Mouse (Mus musculus) retina, postnatal 7 days (tissue): Measurements from ENCODE around the gene Nup93.

ENCODE experiments used
- DNase-seq: peaks from one replicate; pipeline ENCODE4 v3.0.0-alpha.2; 2012; ENCODE audit warnings: low read depth, low spot score

Gene Nup93

DNA sequence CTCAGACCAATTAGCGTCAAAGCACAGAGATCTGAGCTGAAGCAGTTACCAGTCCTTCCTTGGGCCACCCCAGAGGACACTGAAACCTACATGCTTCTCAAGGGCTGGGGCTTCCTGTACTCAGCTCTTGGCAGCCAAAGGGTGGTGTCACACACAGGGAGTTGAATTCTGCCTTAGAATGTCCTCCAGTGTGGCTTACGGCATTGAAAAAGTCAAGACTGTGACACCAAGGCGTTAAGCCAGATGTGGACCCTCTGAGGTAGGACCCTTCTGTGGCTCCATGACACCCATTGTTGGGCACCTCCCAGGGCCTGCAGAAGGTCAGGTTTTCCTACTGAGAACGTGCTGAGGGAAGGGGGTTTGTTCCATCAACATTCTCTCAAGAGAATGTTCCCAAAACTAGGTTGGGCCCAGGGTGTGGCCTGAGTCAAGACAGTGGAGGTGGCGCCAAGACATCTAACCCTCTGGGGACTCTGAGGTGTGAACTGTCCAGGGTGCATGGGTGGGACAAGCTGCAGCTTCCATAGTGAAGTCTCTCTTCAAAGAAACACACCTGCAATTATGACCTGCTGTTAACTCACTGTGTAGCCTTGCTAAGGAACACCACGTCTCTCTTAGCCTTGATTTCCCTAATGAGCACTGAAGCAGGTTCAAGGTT, 147.5 kb downstream of the Nup93 start:
- no peak for DNase-seq

- DNase-seq: no peak
These were observed 148.4 kb downstream of the Nup93 start for GRCm38 (mm10) chr8:94362607-94363239.

- no peak for DNase-seq
These were observed 148.9 kb downstream of the Nup93 start for GRCm38 (mm10) chr8:94363288-94363688.

- no peak for DNase-seq
These were observed 149.5 kb downstream of the Nup93 start for GRCm38 (mm10) chr8:94363906-94364305.

DNA sequence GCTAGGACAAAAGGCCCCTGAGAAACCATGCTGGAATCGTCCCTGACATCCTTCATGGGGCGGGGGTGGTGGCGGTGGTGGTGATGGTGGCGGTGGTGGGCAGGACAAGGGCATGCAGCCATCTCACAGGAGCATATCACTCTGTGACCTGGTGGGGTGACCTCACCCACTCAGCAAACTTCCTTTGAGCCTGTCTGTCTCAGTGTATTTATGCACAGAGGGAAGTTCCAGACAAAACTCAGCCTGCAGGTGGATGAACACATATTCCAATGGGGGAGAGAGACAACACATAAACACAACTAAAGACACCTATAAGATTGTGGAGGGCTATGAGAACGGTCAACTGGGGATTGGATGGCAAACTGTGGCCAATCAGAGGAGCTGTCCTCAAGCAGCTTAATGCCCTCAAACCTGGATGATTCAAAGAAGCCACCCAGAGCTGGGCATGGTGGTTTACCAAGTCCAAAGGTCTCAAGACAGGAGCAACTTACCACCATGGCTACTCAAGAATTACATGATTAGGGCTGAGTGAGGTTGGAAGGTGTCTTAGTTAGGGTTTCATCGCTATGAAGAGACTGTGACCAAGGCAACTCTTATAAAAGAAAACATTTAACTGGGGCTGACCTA, 150.4 kb downstream of the Nup93 start:
- no peak for DNase-seq

DNA sequence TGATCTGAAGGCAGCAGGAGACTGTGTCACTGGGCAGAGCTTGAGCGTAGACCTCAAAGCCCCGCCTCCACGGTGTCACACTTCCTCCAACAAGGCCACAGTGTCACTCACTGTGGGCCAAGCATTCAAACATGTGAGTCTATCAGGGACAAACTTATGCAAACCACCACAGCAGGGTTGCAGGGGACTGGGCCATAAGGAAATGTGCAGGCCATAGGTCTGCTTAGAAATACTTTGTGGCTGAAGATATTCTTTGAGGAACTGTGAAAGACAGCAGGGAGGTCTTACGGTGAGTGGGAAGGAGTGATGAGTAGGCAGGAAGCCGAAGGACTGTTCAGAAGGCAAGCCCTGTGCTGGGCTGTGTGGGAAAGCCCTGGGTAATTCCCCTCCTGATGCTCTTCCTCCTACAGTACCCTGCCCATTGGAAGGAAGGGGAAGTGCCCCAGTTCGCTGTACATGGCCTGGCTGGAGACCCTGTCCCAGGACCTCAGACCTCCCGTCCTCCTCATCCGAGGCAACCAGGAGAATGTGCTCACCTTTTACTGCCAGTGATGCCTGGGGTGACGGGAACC, 151.1 kb downstream of the Nup93 start:
- no peak for DNase-seq
